Mouse (Mus musculus): ENCODE data around the gene Cep70.

Cep70 gene

DNA sequence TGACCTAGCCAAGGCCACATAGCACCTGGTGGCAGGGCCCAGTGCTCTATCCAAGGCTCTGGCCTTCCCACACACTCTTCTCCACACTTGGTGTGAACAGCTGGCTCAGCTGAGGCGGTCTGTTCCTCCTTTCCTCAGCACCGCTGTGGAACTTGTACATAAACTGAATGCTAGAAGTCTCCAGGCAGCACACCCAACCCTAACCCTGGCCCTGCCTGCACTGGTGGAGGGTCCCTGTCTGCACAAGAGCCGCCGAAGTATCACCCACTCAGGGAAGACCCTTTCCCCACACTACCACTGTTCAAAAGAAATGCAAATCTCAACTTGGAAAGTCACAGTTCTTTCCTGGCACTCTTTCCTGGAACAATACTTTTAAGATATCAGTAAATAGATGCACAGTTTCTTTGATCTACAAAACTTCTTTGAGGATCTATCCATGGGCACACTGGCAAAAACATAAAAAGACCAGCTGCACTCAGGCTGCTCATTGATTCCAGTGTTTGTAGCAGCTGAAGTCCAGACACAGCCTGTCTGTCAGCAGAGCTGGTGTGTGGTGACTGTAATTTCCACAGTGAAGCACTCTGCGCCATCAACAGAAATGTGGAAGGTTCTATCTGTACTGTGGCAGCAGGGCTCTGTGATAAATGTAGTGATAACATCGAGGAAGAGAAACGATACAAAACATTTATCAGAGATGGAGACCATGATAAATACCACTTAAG lies 82.2 kb downstream of the Cep70 start:
- DNase-seq: no peak

DNA sequence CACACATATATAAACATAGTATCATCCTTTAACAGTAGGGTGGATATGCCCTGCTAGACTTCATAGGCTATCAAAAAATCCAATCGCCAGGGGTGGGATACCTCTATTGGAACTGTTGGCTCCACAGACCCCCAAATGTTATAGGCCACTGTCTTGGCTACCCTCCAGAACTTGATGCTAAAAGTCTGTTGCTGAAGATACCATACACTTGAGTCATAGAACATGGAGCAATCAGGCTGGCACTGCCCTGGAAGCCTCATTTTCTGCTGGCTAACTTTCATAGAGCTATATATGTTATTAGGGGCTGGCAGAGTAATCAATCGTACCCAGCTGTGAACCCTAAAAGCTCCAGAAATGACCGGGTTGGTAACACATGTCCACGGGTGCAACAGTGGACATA lies 82.8 kb downstream of the Cep70 start:
- no peak for DNase-seq

DNA sequence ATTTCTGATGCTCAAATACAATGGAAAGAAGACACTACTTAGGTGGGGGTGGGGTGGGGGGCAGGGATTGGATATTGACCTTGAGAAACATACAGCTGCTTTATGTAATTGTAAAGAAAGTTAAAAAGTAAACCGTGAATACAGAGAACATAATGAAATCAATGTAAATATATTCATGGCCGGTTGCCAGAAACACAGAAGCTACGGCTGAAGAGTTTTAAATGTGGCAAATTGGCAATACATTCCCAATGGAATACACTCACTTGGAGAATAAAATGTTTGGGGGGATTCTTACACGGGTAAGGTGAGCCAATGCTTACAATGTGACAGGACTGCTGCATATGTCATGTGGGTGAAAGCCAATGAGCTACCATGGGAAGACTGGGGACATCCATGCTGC lies 83.7 kb downstream of the Cep70 start:
- DNase-seq: no peak

DNA sequence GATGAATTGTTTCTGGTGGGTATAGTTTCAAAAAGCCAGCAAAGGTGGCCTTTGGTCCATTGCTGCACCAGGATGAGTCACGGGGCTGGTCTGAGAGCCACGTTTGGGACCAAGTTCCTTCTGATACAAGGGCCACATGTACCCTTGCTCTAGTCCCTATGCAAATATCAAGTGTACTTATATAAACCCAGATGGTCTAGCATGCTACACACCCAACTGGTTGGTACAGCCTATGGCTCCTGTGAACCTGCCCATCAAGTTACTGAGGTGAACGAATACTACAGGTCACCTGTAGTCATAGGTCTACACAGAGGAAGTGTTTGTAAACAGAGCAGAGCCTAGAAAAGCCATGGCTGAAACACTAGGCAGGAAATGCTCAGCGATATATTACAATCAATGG lies 93.4 kb downstream of the Cep70 start:
- no peak for DNase-seq

DNA sequence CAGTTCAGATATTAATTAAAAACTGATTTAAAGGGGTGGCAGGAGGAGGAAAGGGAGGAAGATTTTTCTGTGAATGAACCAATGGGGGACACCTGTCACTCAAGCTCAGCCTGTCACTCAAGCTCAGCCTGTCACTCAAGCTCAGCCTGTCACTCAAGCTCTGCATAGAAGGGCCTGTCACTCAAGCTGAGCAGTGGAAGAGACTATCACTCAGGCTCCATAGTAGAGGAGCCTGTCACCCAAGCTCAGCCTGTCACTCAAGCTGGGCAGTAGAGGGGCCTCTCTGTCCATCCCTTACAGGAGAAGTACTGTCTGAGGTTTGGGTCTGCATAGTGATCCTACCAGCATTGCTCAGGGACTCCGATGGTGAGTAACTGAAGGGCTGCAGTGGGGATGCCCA lies 95.1 kb downstream of the Cep70 start:
- no peak for DNase-seq

DNA sequence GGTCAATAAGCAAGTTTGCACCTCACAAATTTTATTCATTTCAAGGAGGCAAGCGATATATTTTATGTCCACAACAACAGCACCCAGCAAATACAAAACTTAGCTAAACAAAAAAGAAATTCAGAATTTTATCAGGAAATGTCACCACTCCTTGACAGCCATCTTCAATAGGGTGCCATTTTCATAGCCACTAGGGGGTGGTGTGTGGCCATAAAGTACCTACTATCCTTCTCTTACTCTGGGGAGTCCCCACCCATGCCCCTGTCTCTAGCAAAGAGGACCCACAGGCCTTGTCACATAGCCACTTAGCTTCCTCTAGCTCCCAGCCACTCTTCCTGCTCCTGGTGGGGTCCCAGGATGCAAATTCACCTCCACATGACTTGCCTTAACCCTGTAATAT lies 96.0 kb downstream of the Cep70 start:
- no peak for DNase-seq

DNA sequence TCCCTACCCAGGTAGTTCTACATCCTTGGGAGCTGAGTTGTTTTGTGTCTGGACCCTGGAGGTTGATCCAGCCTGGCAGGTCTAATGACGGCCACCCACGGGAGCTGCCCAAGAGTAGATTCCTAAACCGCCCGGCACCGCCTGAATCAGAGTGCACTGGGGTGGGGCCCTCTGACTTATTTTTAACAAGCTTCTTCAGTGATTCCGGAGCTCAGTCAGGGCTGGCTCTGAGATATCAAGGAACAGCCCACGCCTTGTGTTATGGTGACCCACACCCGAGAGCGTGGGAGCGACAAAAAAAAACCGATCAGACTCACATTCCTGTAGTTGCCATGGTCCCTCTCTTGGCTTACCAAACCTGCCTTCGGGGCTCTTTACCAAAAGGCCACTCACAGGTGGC lies 97.0 kb downstream of the Cep70 start:
- no peak for DNase-seq

DNA sequence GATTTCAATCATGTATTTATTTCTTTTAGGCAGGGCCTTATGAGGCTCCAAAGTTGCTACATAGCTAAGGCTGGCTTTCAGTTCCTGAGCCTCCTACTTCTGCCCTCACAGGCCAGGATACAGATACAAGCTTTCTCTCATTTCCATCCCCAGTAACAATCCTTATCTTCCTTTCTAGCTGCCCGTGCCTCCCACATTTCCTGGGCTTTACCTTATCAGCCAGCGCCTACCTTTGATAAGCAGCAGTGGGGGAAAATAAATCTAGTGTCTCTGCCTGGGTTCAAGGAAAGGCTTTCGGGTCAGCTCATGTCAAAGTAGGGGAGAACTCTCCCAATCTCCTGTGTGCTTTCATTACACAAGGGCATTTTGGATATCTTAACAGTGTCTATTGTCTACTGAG lies 98.4 kb downstream of the Cep70 start:
- DNase-seq: no peak

DNA sequence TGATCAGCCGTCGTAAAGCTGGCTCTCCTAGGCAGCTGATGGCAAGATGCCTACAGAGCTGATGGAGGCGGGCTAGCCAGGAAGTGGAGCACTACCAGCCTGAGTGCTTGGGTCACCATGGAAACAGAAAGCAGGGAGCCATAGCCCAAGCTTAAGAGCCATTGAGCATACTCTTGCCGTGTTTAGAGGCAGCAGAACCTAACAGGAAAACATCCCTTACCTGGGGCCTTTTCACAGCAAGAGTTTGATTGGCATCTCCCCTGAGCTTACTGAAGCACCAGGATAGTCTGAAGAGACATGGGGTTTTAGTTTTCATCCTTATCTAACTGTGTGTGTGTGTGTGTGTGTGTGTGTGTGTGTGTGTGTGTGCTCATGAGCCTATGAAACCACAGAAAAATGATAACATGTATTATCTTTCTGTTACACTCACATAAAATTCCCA lies 102.2 kb downstream of the Cep70 start:
- DNase-seq: no peak

Data from kidney, postnatal 10 days (tissue).